Mouse (Mus musculus): ENCODE results near the gene Nudt9. TPM values are rescaled to one million over a fixed set of nuclear protein-coding genes. Genes with fewer than 3 reads are reported as not detected.
A peak's percentile ranks its signal among the peaks of the same experiment; 100 is the strongest.

The Nudt9 gene
- polyA plus RNA-seq, 1 experiment from 2014 or later = 57.0 TPM

- WGBS = 10% methylated on average over 9 of the region's 9 CpGs
- peak overlapping the region; percentile 26; the same call in 1 of the 2 replicates for H3K4me2 ChIP-seq
- H3K4me1 ChIP-seq = peaks cover 49% of the 10 kb centered on the region
- H3K27ac ChIP-seq = peak overlapping the region; percentile 69; the same call in 1 of the 2 replicates
- H3K9me3 ChIP-seq = no peaks in the 10 kb centered on the region
- H3K27me3 ChIP-seq = no peaks in the 10 kb centered on the region
- no peak for ATAC-seq (ENCODE audit: insufficient number of reproducible peaks, low FRiP score, low TSS enrichment, low read depth)
- no peak overlapping the region for H3K9ac ChIP-seq
- H3K36me3 ChIP-seq = no peaks in the 10 kb centered on the region
- H3K4me3 ChIP-seq = peak overlapping the region; percentile 23; the same call in 1 of the 2 replicates
Observed at GRCm38 (mm10) chr5:104112016-104112415, 65.9 kb downstream of the Nudt9 start.

DNA sequence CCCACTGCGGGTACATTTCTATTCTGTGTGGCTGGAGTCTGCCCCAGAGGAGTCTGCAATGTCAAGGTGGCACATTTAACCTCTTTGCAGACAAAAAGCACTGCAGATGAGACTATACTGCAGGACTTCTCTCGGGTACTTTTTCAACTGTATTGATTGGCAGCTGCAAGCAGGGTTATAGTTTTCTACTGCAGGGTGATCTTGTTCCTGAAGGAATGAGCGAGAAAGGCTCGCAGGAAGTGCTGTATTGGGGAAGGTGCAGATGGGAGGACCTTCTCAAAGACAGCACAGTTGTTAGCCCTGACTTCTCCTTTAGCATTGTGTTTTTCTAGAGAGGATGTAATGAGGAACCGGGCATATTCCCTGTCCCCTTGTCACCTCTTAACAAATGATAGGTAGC lies 66.4 kb downstream of the Nudt9 start:
- Histone ChIP-seq H3K9me3 (no peaks in the 10 kb centered on the region), H3K9ac (no peak overlapping the region), H3K4me1 (peaks cover 49% of the 10 kb centered on the region), H3K36me3 (no peaks in the 10 kb centered on the region), H3K4me3 (peak overlapping the region; percentile 23), H3K4me2 (peak overlapping the region; percentile 30), H3K27ac (peak overlapping the region; percentile 69; the same call in 1 of the 2 replicates), H3K27me3 (no peaks in the 10 kb centered on the region)
- ATAC-seq (ENCODE audit: insufficient number of reproducible peaks, low FRiP score, low TSS enrichment, low read depth) = no peak
- WGBS = 18% methylated on average over 5 of the region's 5 CpGs

GRCm38 (mm10) chr5:104113491-104114172 lies 67.5 kb downstream of the Nudt9 start, which contains the start of gene Sparcl1:
TSS of gene Sparcl1 (minus strand) at chr5:104113733.
- Histone ChIP-seq H3K27me3 (no peaks in the 10 kb centered on the region), H3K9me3 (no peaks in the 10 kb centered on the region), H3K4me2 (peak within 1 kb of the TSS; percentile 31), H3K36me3 (no peaks in the 10 kb centered on the region), H3K4me1 (peaks cover 42% of the 10 kb centered on the region), H3K9ac (no peak within 1 kb of the TSS), H3K4me3 (peak within 1 kb of the TSS; percentile 27), H3K27ac (peak within 1 kb of the TSS; percentile 69)
- 15% methylated on average over 15 of the region's 15 CpGs for WGBS
- peak; percentile 58; the same call in 1 of the 2 replicates for ATAC-seq (ENCODE audit: insufficient number of reproducible peaks, low FRiP score, low TSS enrichment, low read depth)

Small RNAs within 50 kb of the gene (microRNA-seq; reads per million reads assigned to microRNA genes)
- not detected for gene Mir5619

Other genes with a start within 250 kb of the Nudt9 start
- gene Klhl8, start 135.0 kb upstream of the Nudt9 start, polyA plus RNA-seq (2015; fragmentation: Nextera tagmentation; extraction: Ambion mirVana) = 13.7 and 15.5 TPM in 2 replicates
- gene Hsd17b13, start 68.9 kb upstream of the Nudt9 start, polyA plus RNA-seq (2015; fragmentation: Nextera tagmentation; extraction: Ambion mirVana) = 0.18 TPM in 1 of 2 replicates, not detected in the other
- 2.9 and 4.0 TPM in 2 replicates for gene Hsd17b11, start 24.4 kb upstream of the Nudt9 start, polyA plus RNA-seq (2015; fragmentation: Nextera tagmentation; extraction: Ambion mirVana)
- not detected in 2 replicates for gene Gm17660, start 31.3 kb downstream of the Nudt9 start, polyA plus RNA-seq (2015; fragmentation: Nextera tagmentation; extraction: Ambion mirVana)
- 96.7 and 115 TPM in 2 replicates for gene Sparcl1, start 67.4 kb downstream of the Nudt9 start, polyA plus RNA-seq (2015; fragmentation: Nextera tagmentation; extraction: Ambion mirVana)
- not detected in 2 replicates for gene Dspp, start 124.4 kb downstream of the Nudt9 start, polyA plus RNA-seq (2015; fragmentation: Nextera tagmentation; extraction: Ambion mirVana)
- gene Dmp1, start 156.3 kb downstream of the Nudt9 start, polyA plus RNA-seq (2015; fragmentation: Nextera tagmentation; extraction: Ambion mirVana) = 7.7 and 14.3 TPM in 2 replicates

Measured in limb, embryonic 15.5 days (tissue).